Mouse (Mus musculus) left cerebral cortex, adult 18-20 months (tissue): ENCODE data around the gene Nsf. TPM values are rescaled to one million over a fixed set of nuclear protein-coding genes. Genes with fewer than 3 reads are reported as not detected.

ENCODE experiments used
- DNase-seq, 2 experiments: peaks; one replicate each; pipeline ENCODE4 v3.0.0; 2021 to 2022; ENCODE audit warnings: low spot score in 2 of 2, mixed read lengths in 1 of 2
- total RNA-seq, 2 experiments: library from RNA; stranded (reverse); gene quantifications; 2 replicates each; pipeline ENCODE4 v1.2.3; 2021

The Nsf gene
- total RNA-seq, 2 experiments from 2014 or later, result 1,028 to 1,036 TPM

GRCm38 (mm10) chr11:103852590-103853283, 101.1 kb downstream of the Nsf start:
- no peak for DNase-seq

- no peak for DNase-seq
Measured at GRCm38 (mm10) chr11:103848287-103848686, 105.6 kb downstream of the Nsf start.

- peak in 1 of 2 experiments; percentile 34 for DNase-seq
Measured at GRCm38 (mm10) chr11:103840834-103841233, 113.0 kb downstream of the Nsf start.

GRCm38 (mm10) chr11:103838955-103839354, 114.9 kb downstream of the Nsf start:
- no peak for DNase-seq

- no peak for DNase-seq
Measured at GRCm38 (mm10) chr11:103832331-103832730, 121.5 kb downstream of the Nsf start.

- no peak for DNase-seq
Measured at GRCm38 (mm10) chr11:103831766-103832165, 122.1 kb downstream of the Nsf start.

- no peak for DNase-seq
Measured at GRCm38 (mm10) chr11:103830476-103830875, 123.4 kb downstream of the Nsf start.

- DNase-seq, result no peak
Measured at GRCm38 (mm10) chr11:103829956-103830355, 123.9 kb downstream of the Nsf start.

GRCm38 (mm10) chr11:103828866-103829265, 125.0 kb downstream of the Nsf start:
- no peak for DNase-seq

- DNase-seq, result no peak
Measured at GRCm38 (mm10) chr11:103827201-103827600, 126.7 kb downstream of the Nsf start.

- DNase-seq, result no peak
Measured at GRCm38 (mm10) chr11:103816719-103817118, 137.1 kb downstream of the Nsf start.

GRCm38 (mm10) chr11:103815986-103816385, 137.9 kb downstream of the Nsf start:
- DNase-seq, result no peak

GRCm38 (mm10) chr11:103814808-103815207, 139.0 kb downstream of the Nsf start:
- DNase-seq, result no peak

- peak; percentile 69 to 72 for DNase-seq
Measured at GRCm38 (mm10) chr11:103811246-103811645, 142.6 kb downstream of the Nsf start.

- DNase-seq, result no peak
Measured at GRCm38 (mm10) chr11:103810631-103811030, 143.2 kb downstream of the Nsf start.

GRCm38 (mm10) chr11:103809611-103810598, 144.0 kb downstream of the Nsf start:
- peak; percentile 20 to 48 for DNase-seq

- DNase-seq, result no peak
Measured at GRCm38 (mm10) chr11:103808771-103809610, 144.9 kb downstream of the Nsf start.

- no peak for DNase-seq
Measured at GRCm38 (mm10) chr11:103807966-103808365, 145.9 kb downstream of the Nsf start.

GRCm38 (mm10) chr11:103804804-103805203, 149.1 kb downstream of the Nsf start:
- DNase-seq, result no peak

GRCm38 (mm10) chr11:103804126-103804525, 149.7 kb downstream of the Nsf start:
- DNase-seq, result peak in 1 of 2 experiments; percentile 31

GRCm38 (mm10) chr11:103801128-103801527, 152.7 kb downstream of the Nsf start:
- DNase-seq, result peak in 1 of 2 experiments; percentile 29
